ENCODE assay signal across 9 mouse cellular contexts in the genomic region with DNA sequence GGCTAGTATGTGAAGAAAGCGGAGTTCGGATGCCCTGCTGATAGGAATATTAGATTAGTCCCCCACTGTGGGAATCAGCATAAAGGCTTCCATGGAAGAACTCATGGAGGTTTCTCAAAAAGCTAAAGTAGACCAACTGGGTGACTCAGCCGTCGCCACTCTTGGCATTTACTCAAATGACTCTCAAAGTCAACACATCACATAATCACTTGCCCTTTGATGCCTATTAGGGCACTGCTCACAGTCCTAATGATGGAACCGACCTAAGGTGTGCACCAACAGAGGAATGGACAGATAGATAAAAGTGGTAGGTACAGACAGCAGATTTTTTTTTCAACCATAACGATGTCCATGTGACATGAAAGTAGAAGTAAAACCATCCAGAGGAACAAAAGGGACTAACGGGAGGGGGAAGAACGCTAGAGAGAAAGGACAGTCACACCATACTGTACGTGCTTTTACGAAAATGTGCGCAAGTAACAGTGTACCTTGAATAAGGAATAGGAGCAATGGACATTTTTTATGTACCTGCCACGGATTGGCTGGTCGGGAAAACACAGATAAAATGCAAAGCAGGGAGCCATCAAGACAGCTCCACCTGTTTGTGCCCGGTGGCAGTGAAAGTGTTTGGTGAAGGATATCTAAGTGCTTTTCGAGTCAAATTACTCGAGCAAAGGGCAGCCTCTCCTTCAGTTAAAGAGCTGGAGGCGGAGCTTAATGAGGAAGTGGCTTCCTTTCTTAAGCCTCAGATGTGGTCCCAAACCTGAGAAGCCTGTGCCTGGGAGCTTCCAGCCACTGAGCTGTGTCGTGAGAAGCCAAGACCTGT. TPM values are rescaled to one million over a fixed set of nuclear protein-coding genes. Genes with fewer than 3 reads are reported as not detected.
A peak's percentile ranks its signal among the peaks of the same experiment; 100 is the strongest.
DNase-seq lines count a peak whose midpoint lies in the region; ATAC-seq and TF ChIP-seq lines count a peak whose summit lies in the region.
"Had no signal": no experiment of that assay in that cellular context is flagged by ENCODE, and none has a peak within 500 bp of the region (broad histone marks: within the 10 kb centered on the region; RNA-seq: fewer than 3 reads in every experiment).

No protein-coding gene starts in this region.

- H3K4me2 ChIP-seq in heart, embryonic 16.5 days (ENCODE audit: low read depth, low read length) = peak overlapping the region; percentile 16
- H3K4me2 ChIP-seq in heart, embryonic 11.5 days = no peak overlapping the region
- H3K4me2 ChIP-seq: hindbrain, embryonic 15.5 days had no signal

- WGBS in heart, embryonic 16.5 days = 50% methylated on average over 18 of the region's 18 CpGs
- WGBS in lung, adult 2 months = 43% methylated on average over 18 of the region's 18 CpGs
- 53% methylated on average over 18 of the region's 18 CpGs for WGBS in heart, embryonic 11.5 days (ENCODE audit: insufficient replicate concordance)

- DNase-seq in heart, adult 18-20 months = no peak
- peak; percentile 77 for DNase-seq in induced T-regulatory cell, adult 2 months (ENCODE audit: low read depth)
- DNase-seq in lung, adult 2 months = peak; percentile 34
- peak; percentile 88 for DNase-seq in thymus, postnatal 0 days (ENCODE audit: low spot score)
- no peak for DNase-seq in left cerebral cortex, adult 8-10 months (ENCODE audit: low spot score in 2 of 2)
- DNase-seq in urinary bladder, postnatal 10 days (ENCODE audit: low spot score) = no peak

- no peaks in the 10 kb centered on the region for H3K36me3 ChIP-seq in heart, embryonic 16.5 days (ENCODE audit: control insufficient read depth, insufficient read depth)
- no peaks in the 10 kb centered on the region for H3K36me3 ChIP-seq in heart, embryonic 11.5 days (ENCODE audit: control insufficient read depth, insufficient read depth, low read length)
- H3K36me3 ChIP-seq: hindbrain, embryonic 15.5 days had no signal

- no peaks in the 10 kb centered on the region for H3K9me3 ChIP-seq in heart, embryonic 16.5 days (replicated peaks; ENCODE audit: control insufficient read depth, low read length)
- H3K9me3 ChIP-seq in heart, embryonic 11.5 days (replicated peaks; ENCODE audit: control insufficient read depth, low read length) = no peaks in the 10 kb centered on the region
- H3K9me3 ChIP-seq: hindbrain, embryonic 15.5 days had no signal

- peak; percentile 28; the same call in 1 of the 2 replicates for TF ChIP-seq POLR2A in lung, adult 2 months (IDR thresholded peaks at IDR 0.05; ENCODE audit: borderline replicate concordance, extremely low read depth, low read depth, low read length)

- no peaks in the 10 kb centered on the region for H3K27me3 ChIP-seq in heart, embryonic 16.5 days (ENCODE audit: control insufficient read depth, insufficient read depth, low read length)
- H3K27me3 ChIP-seq in heart, embryonic 11.5 days (ENCODE audit: control insufficient read depth, insufficient read depth, low read length) = no peaks in the 10 kb centered on the region
- H3K27me3 ChIP-seq: hindbrain, embryonic 15.5 days had no signal

- TF ChIP-seq CTCF in lung, adult 2 months (IDR thresholded peaks at IDR 0.05; ENCODE audit: insufficient read depth, low read length) = no peak

- H3K9ac ChIP-seq in heart, embryonic 16.5 days (ENCODE audit: low read length) = no peak overlapping the region
- no peak overlapping the region for H3K9ac ChIP-seq in heart, embryonic 11.5 days (ENCODE audit: low read depth, low read length)
- H3K9ac ChIP-seq: hindbrain, embryonic 15.5 days had no signal

- no peak overlapping the region for H3K27ac ChIP-seq in heart, embryonic 16.5 days (ENCODE audit: low read length)
- H3K27ac ChIP-seq in heart, embryonic 11.5 days (ENCODE audit: low read depth, low read length) = no peak overlapping the region
- H3K27ac ChIP-seq: hindbrain, embryonic 15.5 days had no signal

- H3K4me3 ChIP-seq in heart, embryonic 16.5 days (ENCODE audit: low read length) = peak overlapping the region; percentile 31
- peak overlapping the region; percentile 36 for H3K4me3 ChIP-seq in lung, adult 2 months (replicated peaks; ENCODE audit: extremely low read depth, low read depth, low read length)
- no peak overlapping the region for H3K4me3 ChIP-seq in heart, embryonic 11.5 days (ENCODE audit: low read depth, low read length)
- H3K4me3 ChIP-seq: hindbrain, embryonic 15.5 days had no signal

- ATAC-seq in heart, embryonic 16.5 days (replicated peaks; ENCODE audit: extremely low read depth, insufficient read depth, low FRiP score) = peak; percentile 54
- no peak for ATAC-seq in heart, embryonic 11.5 days (replicated peaks; ENCODE audit: insufficient number of reproducible peaks, low FRiP score, low TSS enrichment)

- H3K4me1 ChIP-seq in heart, embryonic 16.5 days (ENCODE audit: control insufficient read depth, insufficient read depth, low read length) = no peaks in the 10 kb centered on the region
- H3K4me1 ChIP-seq in lung, adult 2 months (ENCODE audit: control insufficient read depth, insufficient read depth, low read length) = no peaks in the 10 kb centered on the region
- H3K4me1 ChIP-seq in heart, embryonic 11.5 days (ENCODE audit: control insufficient read depth, insufficient read depth, low read length) = no peaks in the 10 kb centered on the region
- H3K4me1 ChIP-seq: hindbrain, embryonic 15.5 days had no signal

RNA-seq across cellular contexts. Expression of a gene that starts 17.8 kb away (rescaled TPM):
- 2.6 and 5.2 TPM in 2 replicates for polyA plus RNA-seq in heart, embryonic 16.5 days (2015; fragmentation: Nextera tagmentation; extraction: Ambion mirVana)
- not detected for total RNA-seq in heart, adult 18-20 months (2021)
- polyA plus RNA-seq in lung, adult 2 months (2012; rRNA removed) = 0.81 and 1.2 TPM in 2 replicates
- 13.9 and 15.0 TPM in 2 replicates for polyA plus RNA-seq in thymus, postnatal 0 days (2015; fragmentation: Nextera tagmentation; extraction: Ambion mirVana)
- total RNA-seq in left cerebral cortex, adult 8-10 months (2022) = not detected
- 0.11 and 0.45 TPM in 2 replicates for polyA plus RNA-seq in heart, embryonic 11.5 days (2014; fragmentation: Nextera tagmentation; extraction: Ambion mirVana)

Comparison
In these comparisons a context has a peak if more than half of its experiments do, and no peak if none do; other contexts are left out.
1. DNase-seq: peak in induced T-regulatory cell, adult 2 months (single experiment), lung, adult 2 months (single experiment) and thymus, postnatal 0 days (single experiment); none in heart, adult 18-20 months (0 of 2), left cerebral cortex, adult 8-10 months (0 of 2) and urinary bladder, postnatal 10 days (single experiment).